In genomic region chr8:84997649-84998295, GRCm38 (mm10) we compare ENCODE assay signal across 8 mouse cellular contexts. TPM values are rescaled to one million over a fixed set of nuclear protein-coding genes. Genes with fewer than 3 reads are reported as not detected.
A peak's percentile ranks its signal among the peaks of the same experiment; 100 is the strongest.
DNase-seq lines count a peak whose midpoint lies in the region; ATAC-seq and TF ChIP-seq lines count a peak whose summit lies in the region.

No protein-coding gene starts in this region.

- H3K27ac ChIP-seq in heart, embryonic 13.5 days (replicated peaks): no peak overlapping the region
- no peak overlapping the region for H3K27ac ChIP-seq in liver, embryonic 15.5 days (replicated peaks)
- H3K27ac ChIP-seq in neural tube, embryonic 12.5 days: no peak overlapping the region

- H3K9me3 ChIP-seq in erythroblast, embryonic 14.5 days (ENCODE audit: control insufficient read depth, low read length): no peaks in the 10 kb centered on the region
- H3K9me3 ChIP-seq in heart, embryonic 13.5 days: no peaks in the 10 kb centered on the region
- H3K9me3 ChIP-seq in liver, embryonic 15.5 days (replicated peaks): no peaks in the 10 kb centered on the region
- 0 out of 2 replicates have a peak, but pooled peaks cover 3% of the 10 kb centered on the region for H3K9me3 ChIP-seq in neural tube, embryonic 12.5 days

- ATAC-seq in CD4-positive, CD25-positive, alpha-beta regulatory T cell, adult 4 months: peak; percentile 95
- peak; percentile 53 for ATAC-seq in heart, embryonic 13.5 days (ENCODE audit: extremely low read depth, insufficient number of reproducible peaks, low FRiP score, low TSS enrichment)
- ATAC-seq in liver, embryonic 15.5 days (ENCODE audit: insufficient read depth): peak; percentile 56
- peak; percentile 75 for ATAC-seq in neural tube, embryonic 12.5 days (ENCODE audit: low FRiP score, low read depth)

- peaks cover 17% of the 10 kb centered on the region for H3K36me3 ChIP-seq in erythroblast, embryonic 14.5 days (ENCODE audit: control insufficient read depth)
- H3K36me3 ChIP-seq in heart, embryonic 13.5 days: no peaks in the 10 kb centered on the region
- no peaks in the 10 kb centered on the region for H3K36me3 ChIP-seq in liver, embryonic 15.5 days (replicated peaks)
- peaks cover 2% of the 10 kb centered on the region; the same call in 1 of the 2 replicates for H3K36me3 ChIP-seq in neural tube, embryonic 12.5 days

- H3K4me2 ChIP-seq in heart, embryonic 13.5 days: peak overlapping the region; percentile 51
- peak overlapping the region; percentile 44 for H3K4me2 ChIP-seq in liver, embryonic 15.5 days
- H3K4me2 ChIP-seq in neural tube, embryonic 12.5 days (replicated peaks): peak overlapping the region; percentile 49

- TF ChIP-seq POLR2A in brain, embryonic 14.5 days (IDR thresholded peaks at IDR 0.05; ENCODE audit: borderline replicate concordance, extremely low read depth, insufficient read depth, insufficient read length, poor library complexity, severe bottlenecking): no peak

- TF ChIP-seq CTCF in brain, embryonic 14.5 days (IDR thresholded peaks at IDR 0.05; ENCODE audit: borderline replicate concordance, extremely low read depth, insufficient read depth, insufficient read length): peak; percentile 96

- peak overlapping the region; percentile 14 for H3K4me3 ChIP-seq in erythroblast, embryonic 14.5 days (replicated peaks)
- H3K4me3 ChIP-seq in heart, embryonic 13.5 days: peak overlapping the region; percentile 18
- H3K4me3 ChIP-seq in liver, embryonic 15.5 days (replicated peaks): no peak overlapping the region
- no peak overlapping the region; the same call in 1 of the 2 replicates for H3K4me3 ChIP-seq in neural tube, embryonic 12.5 days

- peaks cover 20% of the 10 kb centered on the region for H3K4me1 ChIP-seq in erythroblast, embryonic 14.5 days (ENCODE audit: control insufficient read depth)
- peaks cover 8% of the 10 kb centered on the region for H3K4me1 ChIP-seq in heart, embryonic 13.5 days
- H3K4me1 ChIP-seq in liver, embryonic 15.5 days (replicated peaks): peaks cover 13% of the 10 kb centered on the region
- H3K4me1 ChIP-seq in neural tube, embryonic 12.5 days: peaks cover 9% of the 10 kb centered on the region; the same call in 1 of the 2 replicates

- H3K27me3 ChIP-seq in erythroblast, embryonic 14.5 days (ENCODE audit: control insufficient read depth): no peaks in the 10 kb centered on the region
- peaks cover 46% of the 10 kb centered on the region for H3K27me3 ChIP-seq in heart, embryonic 13.5 days (replicated peaks)
- H3K27me3 ChIP-seq in liver, embryonic 15.5 days: peaks cover 9% of the 10 kb centered on the region; the same call in 1 of the 2 replicates
- H3K27me3 ChIP-seq in neural tube, embryonic 12.5 days (replicated peaks): peaks cover 16% of the 10 kb centered on the region

- WGBS in heart, embryonic 13.5 days: 4% methylated on average over 19 of the region's 19 CpGs
- WGBS in liver, embryonic 15.5 days (ENCODE audit: insufficient replicate concordance): 4% methylated on average over 19 of the region's 19 CpGs
- 8% methylated on average over 19 of the region's 19 CpGs for WGBS in neural tube, embryonic 12.5 days

- peak; percentile 96 for DNase-seq in brain, embryonic 14.5 days (ENCODE audit: low read depth)
- peak; percentile 94 for DNase-seq in kidney, postnatal 10 days
- peak; percentile 94 for DNase-seq in testis, postnatal 10 days (ENCODE audit: low spot score)

- H3K9ac ChIP-seq in heart, embryonic 13.5 days: peak overlapping the region; percentile 69
- no peak overlapping the region for H3K9ac ChIP-seq in liver, embryonic 15.5 days
- H3K9ac ChIP-seq in neural tube, embryonic 12.5 days: peak overlapping the region; percentile 36; the same call in 1 of the 2 replicates

RNA-seq across cellular contexts. Expression of gene Hook2, which starts 7.4 kb away (rescaled TPM):
- 1 to 10 TPM; 4.2 to 5.6 TPM for polyA plus RNA-seq in CD4-positive, CD25-positive, alpha-beta regulatory T cell, adult 4 months (2017; shearing (Covaris generic))
- polyA plus RNA-seq in brain, embryonic 14.5 days (2012; rRNA removed): 21.2 and 27.2 TPM in 2 replicates
- polyA plus RNA-seq in erythroblast, embryonic 14.5 days (2012): 0.46 and 0.58 TPM in 2 replicates
- 7.2 and 7.3 TPM in 2 replicates for polyA plus RNA-seq in heart, embryonic 13.5 days (2015; fragmentation: Nextera tagmentation; extraction: Ambion mirVana)
- 6.5 and 8.6 TPM in 2 replicates for polyA plus RNA-seq in liver, embryonic 15.5 days (2015; fragmentation: Nextera tagmentation; extraction: Ambion mirVana)
- polyA plus RNA-seq in neural tube, embryonic 12.5 days (2016; fragmentation: Nextera tagmentation; extraction: Ambion mirVana): 17.6 and 18.2 TPM in 2 replicates

RNA-seq across cellular contexts. Expression of gene Best2, which starts 16.6 kb away (rescaled TPM):
- not detected for polyA plus RNA-seq in CD4-positive, CD25-positive, alpha-beta regulatory T cell, adult 4 months (2017; shearing (Covaris generic))
- 0.05 and 0.06 TPM in 2 replicates for polyA plus RNA-seq in brain, embryonic 14.5 days (2012; rRNA removed)
- not detected in 2 replicates for polyA plus RNA-seq in erythroblast, embryonic 14.5 days (2012)
- polyA plus RNA-seq in heart, embryonic 13.5 days (2015; fragmentation: Nextera tagmentation; extraction: Ambion mirVana): not detected in 2 replicates
- polyA plus RNA-seq in liver, embryonic 15.5 days (2015; fragmentation: Nextera tagmentation; extraction: Ambion mirVana): not detected in 2 replicates
- not detected in 2 replicates for polyA plus RNA-seq in neural tube, embryonic 12.5 days (2016; fragmentation: Nextera tagmentation; extraction: Ambion mirVana)

RNA-seq across cellular contexts. Expression of gene Junb, which starts 19.3 kb away (rescaled TPM):
- 10 to 100 TPM; 18.9 to 29.4 TPM for polyA plus RNA-seq in CD4-positive, CD25-positive, alpha-beta regulatory T cell, adult 4 months (2017; shearing (Covaris generic))
- 6.7 and 7.1 TPM in 2 replicates for polyA plus RNA-seq in brain, embryonic 14.5 days (2012; rRNA removed)
- polyA plus RNA-seq in erythroblast, embryonic 14.5 days (2012): 9.6 and 10.3 TPM in 2 replicates
- polyA plus RNA-seq in heart, embryonic 13.5 days (2015; fragmentation: Nextera tagmentation; extraction: Ambion mirVana): 12.8 and 12.9 TPM in 2 replicates
- polyA plus RNA-seq in liver, embryonic 15.5 days (2015; fragmentation: Nextera tagmentation; extraction: Ambion mirVana): 18.2 and 22.1 TPM in 2 replicates
- polyA plus RNA-seq in neural tube, embryonic 12.5 days (2016; fragmentation: Nextera tagmentation; extraction: Ambion mirVana): 9.9 TPM in 2 replicates

RNA-seq across cellular contexts. Expression of gene Asna1, which starts 27.3 kb away (rescaled TPM):
- 10 to 100 TPM; 53.8 to 73.8 TPM for polyA plus RNA-seq in CD4-positive, CD25-positive, alpha-beta regulatory T cell, adult 4 months (2017; shearing (Covaris generic))
- 224 and 279 TPM in 2 replicates for polyA plus RNA-seq in brain, embryonic 14.5 days (2012; rRNA removed)
- polyA plus RNA-seq in erythroblast, embryonic 14.5 days (2012): 18.6 and 31.0 TPM in 2 replicates
- 113 and 127 TPM in 2 replicates for polyA plus RNA-seq in heart, embryonic 13.5 days (2015; fragmentation: Nextera tagmentation; extraction: Ambion mirVana)
- polyA plus RNA-seq in liver, embryonic 15.5 days (2015; fragmentation: Nextera tagmentation; extraction: Ambion mirVana): 59.7 and 59.9 TPM in 2 replicates
- 144 and 150 TPM in 2 replicates for polyA plus RNA-seq in neural tube, embryonic 12.5 days (2016; fragmentation: Nextera tagmentation; extraction: Ambion mirVana)

RNA-seq across cellular contexts. Expression of gene Rnaseh2a, which starts 28.2 kb away (rescaled TPM):
- polyA plus RNA-seq in CD4-positive, CD25-positive, alpha-beta regulatory T cell, adult 4 months (2017; shearing (Covaris generic)): 100 to 1,000 TPM in 1 of 2 experiments, 10 to 100 TPM in 1; 78.9 to 109 TPM
- 41.8 and 51.3 TPM in 2 replicates for polyA plus RNA-seq in brain, embryonic 14.5 days (2012; rRNA removed)
- polyA plus RNA-seq in erythroblast, embryonic 14.5 days (2012): 162 and 179 TPM in 2 replicates
- 82.8 and 83.4 TPM in 2 replicates for polyA plus RNA-seq in heart, embryonic 13.5 days (2015; fragmentation: Nextera tagmentation; extraction: Ambion mirVana)
- polyA plus RNA-seq in liver, embryonic 15.5 days (2015; fragmentation: Nextera tagmentation; extraction: Ambion mirVana): 101 TPM in 2 replicates
- polyA plus RNA-seq in neural tube, embryonic 12.5 days (2016; fragmentation: Nextera tagmentation; extraction: Ambion mirVana): 78.4 and 85.2 TPM in 2 replicates

Comparison
In these comparisons a context has a peak if more than half of its experiments do, and no peak if none do; other contexts are left out.
1. H3K4me3 ChIP-seq: peak in erythroblast, embryonic 14.5 days (single experiment) and heart, embryonic 13.5 days (single experiment); none in liver, embryonic 15.5 days (single experiment) and neural tube, embryonic 12.5 days (single experiment).
2. Peak in every context shown above with its lines, with median percentiles within 50 percentile points of each other: ATAC-seq, DNase-seq and H3K4me2 ChIP-seq.